Mouse (Mus musculus) lung, adult 2 months (tissue): ENCODE data around the gene Wdr18.

ENCODE experiments used
- CTCF ChIP-seq: fragments of 200-500 bp; IDR thresholded peaks from 2 replicates; pipeline ENCODE4 v1.5.1; 2011; ENCODE audit warnings: mild to moderate bottlenecking, low read length, control low read depth; ENCODE audit not compliant: insufficient read depth
- POLR2A ChIP-seq: fragments of 200-500 bp; IDR thresholded peaks from 2 replicates; pipeline ENCODE4 v1.6.1; 2011; ENCODE audit warnings: low read depth, mild to moderate bottlenecking, control low read depth, low read length, borderline replicate concordance; ENCODE audit errors: extremely low read depth

DNA sequence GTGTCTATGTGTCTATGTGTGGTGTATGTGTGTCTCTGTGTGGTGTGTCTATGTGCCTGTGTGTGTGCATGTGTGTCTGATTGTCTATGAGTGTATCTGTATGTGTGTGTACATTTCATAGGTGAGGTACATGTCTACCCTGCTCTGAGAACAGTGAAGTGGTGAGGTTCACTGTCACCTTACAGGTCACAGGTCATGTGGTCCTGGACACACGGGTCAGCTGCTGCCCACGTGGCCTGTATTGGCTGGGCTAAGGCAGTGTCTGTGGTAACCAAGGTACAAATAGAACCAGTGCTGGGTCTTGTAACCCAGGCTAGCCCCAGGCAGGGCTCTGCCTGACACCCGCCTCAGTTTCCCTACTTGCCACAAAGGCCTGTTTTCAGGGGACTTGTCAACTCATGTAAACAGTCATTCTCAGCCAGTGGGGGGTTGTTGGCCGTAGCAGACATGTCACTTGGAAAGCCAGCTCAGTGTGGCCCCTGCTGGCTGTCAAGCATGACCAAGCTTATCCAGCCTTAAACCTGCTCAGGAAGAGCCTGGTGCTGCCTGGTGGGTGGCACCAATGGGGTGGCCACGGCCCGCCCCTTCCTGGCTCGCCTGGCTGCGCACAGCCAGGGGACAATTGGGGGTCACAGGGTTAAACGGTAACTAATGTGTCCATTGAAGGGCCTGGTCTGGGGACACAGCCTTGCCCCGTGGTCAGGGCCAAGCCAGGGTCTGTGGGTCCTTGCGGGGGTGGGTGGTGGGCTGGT lies 22.0 kb upstream of the Wdr18 start:
- TF ChIP-seq CTCF = no peak
- TF ChIP-seq POLR2A = no peak
